In the genomic region with DNA sequence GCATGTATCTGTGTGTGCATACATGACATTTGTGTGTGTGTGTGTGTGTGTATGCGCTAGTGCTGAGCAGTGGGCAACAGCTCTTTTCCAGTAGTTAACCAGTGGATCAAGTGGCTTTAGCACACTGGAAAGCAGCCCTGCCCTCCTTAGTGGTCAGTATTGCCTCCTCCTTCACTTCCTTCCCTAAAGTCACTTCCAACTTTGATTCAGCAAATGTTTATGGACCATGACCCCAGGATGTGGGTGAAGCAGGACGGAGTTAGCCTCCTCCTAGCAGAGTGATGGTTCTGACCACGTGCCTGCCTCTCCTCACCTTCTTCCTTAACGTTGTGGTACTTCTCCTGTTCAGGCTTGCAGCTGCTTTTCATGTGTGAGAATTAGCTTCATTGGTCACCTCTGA, we compare ENCODE assay signal across 18 mouse cellular contexts. TPM values are rescaled to one million over a fixed set of nuclear protein-coding genes. Genes with fewer than 3 reads are reported as not detected.
"Had no signal": no experiment of that assay in that cellular context is flagged by ENCODE, and none has a peak within 500 bp of the region (broad histone marks: within the 10 kb centered on the region; RNA-seq: fewer than 3 reads in every experiment).

No protein-coding gene starts in this region.

- H3K4me1 ChIP-seq: lung, embryonic 15.5 days; midbrain, embryonic 13.5 days; midbrain, embryonic 15.5 days; neural tube, embryonic 12.5 days had no signal

- H3K9me3 ChIP-seq: lung, embryonic 15.5 days; neural tube, embryonic 12.5 days had no signal

- H3K4me3 ChIP-seq: lung, embryonic 15.5 days; midbrain, embryonic 13.5 days; midbrain, embryonic 15.5 days; neural tube, embryonic 12.5 days had no signal

- DNase-seq: liver, postnatal 0 days; lung, adult 2 months; lung, postnatal 14 days; lung, postnatal 36 days; right cerebral cortex, postnatal 14 days; thymus, adult 18-20 months; thymus, postnatal 14 days; thymus, postnatal 36 days had no signal

- H3K27ac ChIP-seq: lung, embryonic 15.5 days; macrophage; midbrain, embryonic 13.5 days; midbrain, embryonic 15.5 days; neural tube, embryonic 12.5 days had no signal

- H3K4me2 ChIP-seq: lung, embryonic 15.5 days; midbrain, embryonic 11.5 days; midbrain, embryonic 13.5 days; midbrain, embryonic 15.5 days; neural tube, embryonic 12.5 days had no signal

- ATAC-seq: liver, postnatal 0 days; lung, postnatal 0 days; midbrain, embryonic 13.5 days; midbrain, embryonic 15.5 days had no signal

- H3K27me3 ChIP-seq: lung, embryonic 15.5 days; midbrain, embryonic 13.5 days; midbrain, embryonic 15.5 days; neural tube, embryonic 12.5 days had no signal

- H3K9ac ChIP-seq: liver, postnatal 0 days; lung, embryonic 15.5 days; midbrain, embryonic 13.5 days; midbrain, embryonic 15.5 days; neural tube, embryonic 12.5 days had no signal

RNA-seq across cellular contexts. Expression of a gene that starts 23.0 kb away (rescaled TPM):
- total RNA-seq: midbrain, postnatal 0 days; monocyte, adult 5-6 weeks had no signal
- polyA plus RNA-seq: liver, postnatal 0 days; macrophage had no signal

RNA-seq across cellular contexts. Expression of a gene that starts 57.0 kb away (rescaled TPM):
- total RNA-seq: megakaryocyte progenitor cell, adult 5-6 weeks had no signal
